Mouse (Mus musculus): ENCODE data around the gene 1600014C23Rik.

DNA sequence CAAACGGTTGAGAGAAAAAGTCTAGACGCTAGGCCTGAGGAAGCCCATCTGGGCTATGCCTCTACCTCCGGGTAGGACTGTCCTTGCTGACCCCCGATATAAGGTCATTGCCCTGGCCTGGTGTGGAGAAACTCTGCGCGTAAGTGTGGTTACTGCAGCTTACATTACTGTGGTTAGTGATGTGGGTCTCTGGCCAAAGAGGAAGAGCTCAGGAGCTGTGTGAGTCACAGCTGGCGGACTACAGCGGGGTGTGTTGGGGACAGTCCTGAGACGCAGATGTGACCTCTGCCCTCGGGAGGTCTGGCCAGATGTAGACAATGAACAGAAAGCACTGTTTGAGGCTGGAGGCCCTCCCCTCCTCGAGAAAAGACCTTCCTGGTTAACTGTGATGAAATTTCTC is 19.0 kb upstream of the 1600014C23Rik start:
- TF ChIP-seq CTCF (IDR thresholded peaks at IDR 0.05; ENCODE audit: low read depth, low read length) (no peak), POLR2A (IDR thresholded peaks at IDR 0.05; ENCODE audit: borderline replicate concordance, low read depth, low read length) (no peak)

Data from bone marrow macrophage, adult 2 months (primary cell).